Mouse (Mus musculus): Measurements from ENCODE around the gene Nprl3. TPM values are rescaled to one million over a fixed set of nuclear protein-coding genes. Genes with fewer than 3 reads are reported as not detected.
"Not testable (repeated sequence)": the region's sequence is repeated elsewhere in the genome, so short reads cannot be mapped to it uniquely, and the experiment has no call there.

The Nprl3 gene
- total and polyA plus RNA-seq, 2 experiments = 13.4 to 65.4 TPM

DNA sequence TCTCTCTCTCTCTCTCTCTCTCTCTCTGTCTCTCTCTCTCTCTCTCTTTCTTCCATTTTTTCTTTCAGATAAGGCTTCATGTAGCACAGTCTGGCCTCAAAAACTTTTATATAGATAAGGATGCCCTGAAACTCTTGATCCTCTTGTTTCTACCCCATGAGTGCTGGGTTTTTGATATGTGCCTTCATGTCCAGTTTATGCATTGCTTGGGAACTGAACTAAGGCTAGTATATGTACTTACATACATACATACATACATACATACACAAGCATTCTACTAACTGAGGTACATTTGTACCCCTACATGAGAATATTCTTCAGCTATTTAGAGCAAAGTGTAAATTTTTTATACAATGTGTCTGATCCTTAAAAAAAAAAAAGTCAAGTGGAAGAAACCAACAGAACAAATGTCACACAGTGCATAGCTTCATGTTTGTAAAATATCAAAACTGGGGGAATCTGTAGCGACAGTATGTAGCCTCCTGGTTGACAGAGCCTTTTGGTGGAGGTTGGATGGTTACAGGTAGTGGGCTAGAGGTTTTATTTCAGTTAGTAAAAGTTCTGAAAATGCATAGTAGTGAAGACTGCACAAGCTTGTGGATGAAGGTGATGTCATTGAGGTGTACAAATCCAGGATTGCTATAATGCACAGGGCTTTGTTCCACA lies 30.5 kb upstream of the Nprl3 start:
- H3K79me2 ChIP-seq (ENCODE audit: control insufficient read depth, insufficient read depth, low read length) = no peaks in the 10 kb centered on the region
- no peak overlapping the region for H3K27ac ChIP-seq (replicated peaks; ENCODE audit: insufficient read depth, low read depth, low read length)
- peaks cover 8% of the 10 kb centered on the region; the same call in 1 of the 2 replicates for H3K27me3 ChIP-seq (ENCODE audit: control insufficient read depth, insufficient read depth, low read length)

GRCm38 (mm10) chr11:32297417-32297816 lies 29.9 kb upstream of the Nprl3 start:
- DNase-seq (ENCODE audit: extremely low read depth, low read depth, low spot score); H3K4me3 ChIP-seq (ENCODE audit: insufficient read depth, low read depth, low read length); H3K79me2 ChIP-seq (ENCODE audit: control insufficient read depth, insufficient read depth, low read length); H3K27ac ChIP-seq (replicated peaks; ENCODE audit: insufficient read depth, low read depth, low read length); H3K9ac ChIP-seq (ENCODE audit: low read depth, low read length); H3K27me3 ChIP-seq (ENCODE audit: control insufficient read depth, insufficient read depth, low read length); H3K4me1 ChIP-seq (ENCODE audit: control insufficient read depth, insufficient read depth, low read length); H3K36me3 ChIP-seq (ENCODE audit: control insufficient read depth, insufficient read depth, low read length): not testable (repeated sequence)
- WGBS = 29% methylated on average over 2 of the region's 2 CpGs

More for the DNA sequence above, 30.5 kb upstream of the Nprl3 start:
- no peaks in the 10 kb centered on the region for H3K36me3 ChIP-seq (ENCODE audit: control insufficient read depth, insufficient read depth, low read length)
- WGBS = 92% methylated on average over 1 of the region's 1 CpGs
- H3K4me3 ChIP-seq (ENCODE audit: insufficient read depth, low read depth, low read length) = no peak overlapping the region
- no peak for DNase-seq (ENCODE audit: extremely low read depth, low read depth, low spot score)
- no peaks in the 10 kb centered on the region for H3K4me1 ChIP-seq (ENCODE audit: control insufficient read depth, insufficient read depth, low read length)
- TF ChIP-seq POLR2A (IDR thresholded peaks at IDR 0.05; ENCODE audit: extremely low read depth, insufficient read depth, low read length) (no peak), CTCF (IDR thresholded peaks at IDR 0.05; ENCODE audit: low read depth, low read length) (no peak)
- H3K9ac ChIP-seq (ENCODE audit: low read depth, low read length) = no peak overlapping the region

DNA sequence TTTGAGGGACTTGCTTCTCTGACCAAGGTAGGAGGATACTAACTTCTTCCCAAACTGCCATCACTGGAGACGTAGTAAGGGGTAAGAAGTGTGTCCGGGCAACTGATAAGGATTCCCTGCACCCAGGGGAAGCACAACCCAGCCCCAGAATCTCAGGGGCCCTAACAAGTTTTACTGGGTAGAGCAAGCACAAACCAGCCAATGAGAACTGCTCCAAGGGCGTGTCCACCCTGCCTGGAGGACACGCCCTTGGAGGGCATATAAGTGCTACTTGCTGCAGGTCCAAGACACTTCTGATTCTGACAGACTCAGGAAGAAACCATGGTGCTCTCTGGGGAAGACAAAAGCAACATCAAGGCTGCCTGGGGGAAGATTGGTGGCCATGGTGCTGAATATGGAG lies 28.7 kb upstream of the Nprl3 start, which contains the start of gene Hba-a2:
Gene Hba-a2, plus strand, starts transcription at position 287 of the 400 bp plus-strand sequence.
- not testable (repeated sequence) for H3K9ac ChIP-seq (ENCODE audit: low read depth, low read length); H3K27ac ChIP-seq (replicated peaks; ENCODE audit: insufficient read depth, low read depth, low read length); H3K36me3 ChIP-seq (ENCODE audit: control insufficient read depth, insufficient read depth, low read length); H3K4me3 ChIP-seq (ENCODE audit: insufficient read depth, low read depth, low read length); H3K27me3 ChIP-seq (ENCODE audit: control insufficient read depth, insufficient read depth, low read length); H3K79me2 ChIP-seq (ENCODE audit: control insufficient read depth, insufficient read depth, low read length); DNase-seq (ENCODE audit: extremely low read depth, low read depth, low spot score); H3K4me1 ChIP-seq (ENCODE audit: control insufficient read depth, insufficient read depth, low read length)
- no CpG with 5 or more reads among the region's 4 CpGs for WGBS

GRCm38 (mm10) chr11:32293479-32293878 lies 26.0 kb upstream of the Nprl3 start:
- H3K36me3 ChIP-seq (ENCODE audit: control insufficient read depth, insufficient read depth, low read length); H3K27ac ChIP-seq (replicated peaks; ENCODE audit: insufficient read depth, low read depth, low read length); H3K9ac ChIP-seq (ENCODE audit: low read depth, low read length); H3K4me1 ChIP-seq (ENCODE audit: control insufficient read depth, insufficient read depth, low read length); H3K27me3 ChIP-seq (ENCODE audit: control insufficient read depth, insufficient read depth, low read length); H3K4me3 ChIP-seq (ENCODE audit: insufficient read depth, low read depth, low read length); H3K79me2 ChIP-seq (ENCODE audit: control insufficient read depth, insufficient read depth, low read length); DNase-seq (ENCODE audit: extremely low read depth, low read depth, low spot score): not testable (repeated sequence)
- WGBS = 50% methylated on average over 3 of the region's 3 CpGs

- not testable (repeated sequence) for H3K79me2 ChIP-seq (ENCODE audit: control insufficient read depth, insufficient read depth, low read length); H3K4me3 ChIP-seq (ENCODE audit: insufficient read depth, low read depth, low read length); H3K36me3 ChIP-seq (ENCODE audit: control insufficient read depth, insufficient read depth, low read length); H3K9ac ChIP-seq (ENCODE audit: low read depth, low read length); DNase-seq (ENCODE audit: extremely low read depth, low read depth, low spot score); H3K27me3 ChIP-seq (ENCODE audit: control insufficient read depth, insufficient read depth, low read length); H3K27ac ChIP-seq (replicated peaks; ENCODE audit: insufficient read depth, low read depth, low read length); H3K4me1 ChIP-seq (ENCODE audit: control insufficient read depth, insufficient read depth, low read length)
- 85% methylated on average over 4 of the region's 4 CpGs for WGBS
Observed at GRCm38 (mm10) chr11:32292819-32293218, 25.3 kb upstream of the Nprl3 start.

GRCm38 (mm10) chr11:32287493-32287825 lies 20.0 kb upstream of the Nprl3 start:
- WGBS = 62% methylated on average over 9 of the region's 9 CpGs
- Histone ChIP-seq H3K4me1 (ENCODE audit: control insufficient read depth, insufficient read depth, low read length) (no peaks in the 10 kb centered on the region), H3K9ac (ENCODE audit: low read depth, low read length) (no peak overlapping the region)

More at GRCm38 (mm10) chr11:32287493-32287825, 20.0 kb upstream of the Nprl3 start:
- Histone ChIP-seq H3K4me3 (ENCODE audit: insufficient read depth, low read depth, low read length) (no peak overlapping the region), H3K36me3 (ENCODE audit: control insufficient read depth, insufficient read depth, low read length) (no peaks in the 10 kb centered on the region), H3K27ac (replicated peaks; ENCODE audit: insufficient read depth, low read depth, low read length) (no peak overlapping the region), H3K27me3 (ENCODE audit: control insufficient read depth, insufficient read depth, low read length) (no peaks in the 10 kb centered on the region), H3K79me2 (ENCODE audit: control insufficient read depth, insufficient read depth, low read length) (no peaks in the 10 kb centered on the region)
- TF ChIP-seq POLR2A (IDR thresholded peaks at IDR 0.05; ENCODE audit: extremely low read depth, insufficient read depth, low read length) (no peak), CTCF (IDR thresholded peaks at IDR 0.05; ENCODE audit: low read depth, low read length) (no peak)
- no peak for DNase-seq (ENCODE audit: extremely low read depth, low read depth, low spot score)

All from liver, adult 2 months (tissue).